Mouse (Mus musculus) neural tube, embryonic 14.5 days (tissue): ENCODE data around the gene Gm11938. TPM values are rescaled to one million over a fixed set of nuclear protein-coding genes. Genes with fewer than 3 reads are reported as not detected.

ENCODE experiments used
- ATAC-seq: fragments of 200-750 bp; cut with Nextera tagmentation; 2 replicates; pipeline ENCODE4 v1.8.0; 2017; ENCODE audit warnings: low read depth, mild to moderate bottlenecking, moderate TSS enrichment, moderate library complexity
- H3K27ac ChIP-seq: fragments of 300-500 bp; sonication (generic); 2 replicates; pipeline ENCODE4 v1.5.1; 2014; ENCODE audit warnings: low read depth, mild to moderate bottlenecking, control low read depth, low read length, moderate library complexity, mixed read lengths
- H3K27me3 ChIP-seq: fragments of 300-500 bp; sonication (generic); 2 replicates; pipeline ENCODE4 v1.6.1; 2014; ENCODE audit warnings: low read length; ENCODE audit not compliant: control insufficient read depth, insufficient read depth
- H3K36me3 ChIP-seq: fragments of 300-500 bp; sonication (generic); 2 replicates; pipeline ENCODE4 v1.6.1; 2014; ENCODE audit warnings: low read length, mixed read lengths; ENCODE audit not compliant: control insufficient read depth, insufficient read depth
- H3K4me1 ChIP-seq: fragments of 300-500 bp; sonication (generic); 2 replicates; pipeline ENCODE4 v1.6.1; 2014; ENCODE audit warnings: low read length; ENCODE audit not compliant: control insufficient read depth, insufficient read depth
- H3K4me2 ChIP-seq: fragments of 300-500 bp; sonication (generic); 2 replicates; pipeline ENCODE4 v1.6.1; 2014; ENCODE audit warnings: mild to moderate bottlenecking, low read depth, low read length, control low read depth
- H3K4me3 ChIP-seq: fragments of 300-500 bp; sonication (generic); 2 replicates; pipeline ENCODE4 v1.5.1; 2014; ENCODE audit warnings: low read depth, low read length, control low read depth, mixed read lengths
- H3K9ac ChIP-seq: fragments of 300-500 bp; sonication (generic); replicated peaks from 2 replicates; pipeline ENCODE4 v1.6.1; 2014; ENCODE audit warnings: low read depth, mild to moderate bottlenecking, control low read depth, low read length, mixed read lengths
- H3K9me3 ChIP-seq: fragments of 300-500 bp; sonication (generic); 2 replicates; pipeline ENCODE4 v1.6.1; 2016; ENCODE audit warnings: low read length; ENCODE audit not compliant: control insufficient read depth
- WGBS: fragments of 180-500 bp; shearing (Covaris S2); extraction: QIAGEN DNeasy Blood & Tissue Kit; methylation state at CpG from one replicate; pipeline ENCODE4 v1.1.7; 2014; 5-methylcytosine and 5-hydroxymethylcytosine counted together
- polyA plus RNA-seq: library from polyadenylated mRNA; unstranded; fragments of >200 nt; fragmentation: Nextera tagmentation; extraction: Ambion mirVana; gene quantifications from 2 replicates; pipeline ENCODE4 v1.2.1, GENCODE M21; 2014

The Gm11938 gene
- polyA plus RNA-seq, 1 experiment from 2014 or later, result not detected

GRCm38 (mm10) chr11:99583245-99583704 is 19.8 kb downstream of the Gm11938 start, which contains the start of gene Krtap1-4:
Krtap1-4 (minus strand) TSS chr11:99583654.
- Histone ChIP-seq H3K9ac (no peak within 1 kb of the TSS), H3K27ac (no peak within 1 kb of the TSS), H3K4me3 (no peak within 1 kb of the TSS), H3K4me2 (no peak within 1 kb of the TSS), H3K9me3 (no peaks in the 10 kb centered on the region), H3K27me3 (no peaks in the 10 kb centered on the region), H3K4me1 (no peaks in the 10 kb centered on the region), H3K36me3 (no peaks in the 10 kb centered on the region)
- no peak for ATAC-seq
- WGBS, result 85% methylated on average over 5 of the region's 5 CpGs

GRCm38 (mm10) chr11:99581564-99581963 is 21.5 kb downstream of the Gm11938 start:
- Histone ChIP-seq H3K9ac (no peak overlapping the region), H3K4me3 (no peak overlapping the region), H3K9me3 (no peaks in the 10 kb centered on the region), H3K27me3 (no peaks in the 10 kb centered on the region), H3K36me3 (no peaks in the 10 kb centered on the region), H3K4me1 (no peaks in the 10 kb centered on the region), H3K4me2 (no peak overlapping the region), H3K27ac (no peak overlapping the region)
- WGBS, result 89% methylated on average over 6 of the region's 6 CpGs
- no peak for ATAC-seq

- ATAC-seq, result no peak
- Histone ChIP-seq H3K27ac (no peak overlapping the region), H3K4me3 (no peak overlapping the region), H3K4me2 (no peak overlapping the region), H3K36me3 (no peaks in the 10 kb centered on the region), H3K27me3 (no peaks in the 10 kb centered on the region), H3K4me1 (no peaks in the 10 kb centered on the region), H3K9ac (no peak overlapping the region), H3K9me3 (no peaks in the 10 kb centered on the region)
- 92% methylated on average over 5 of the region's 5 CpGs for WGBS
Measured at GRCm38 (mm10) chr11:99581051-99581450, 22.1 kb downstream of the Gm11938 start.

- ATAC-seq, result no peak
- Histone ChIP-seq H3K4me1 (no peaks in the 10 kb centered on the region), H3K9me3 (no peaks in the 10 kb centered on the region), H3K27me3 (no peaks in the 10 kb centered on the region), H3K27ac (no peak within 1 kb of the TSS), H3K4me3 (no peak within 1 kb of the TSS), H3K36me3 (no peaks in the 10 kb centered on the region), H3K4me2 (no peak within 1 kb of the TSS), H3K9ac (no peak within 1 kb of the TSS)
- 86% methylated on average over 6 of the region's 6 CpGs for WGBS
Measured at GRCm38 (mm10) chr11:99580636-99581035, 22.5 kb downstream of the Gm11938 start, which contains the start of gene Krtap1-5. Krtap1-5 (minus strand) TSS chr11:99581016.

GRCm38 (mm10) chr11:99574106-99574505 is 29.0 kb downstream of the Gm11938 start:
- H3K4me1 ChIP-seq, result no peaks in the 10 kb centered on the region
- no peaks in the 10 kb centered on the region for H3K27me3 ChIP-seq
- ATAC-seq, result peak; percentile 82; the same call in 1 of the 2 replicates
- no peaks in the 10 kb centered on the region for H3K9me3 ChIP-seq
- no peaks in the 10 kb centered on the region for H3K36me3 ChIP-seq
- no peak overlapping the region for H3K9ac ChIP-seq
- no peak overlapping the region for H3K4me3 ChIP-seq
- no peak overlapping the region for H3K27ac ChIP-seq
- 2% methylated on average over 7 of the region's 7 CpGs for WGBS
- no peak overlapping the region for H3K4me2 ChIP-seq

GRCm38 (mm10) chr11:99573164-99573563 is 29.9 kb downstream of the Gm11938 start:
- no peaks in the 10 kb centered on the region for H3K9me3 ChIP-seq

GRCm38 (mm10) chr11:99566530-99566929 is 36.6 kb downstream of the Gm11938 start, which contains the start of gene Krtap3-1:
Krtap3-1 (minus strand) TSS chr11:99566630.
- ATAC-seq, result no peak
- Histone ChIP-seq H3K4me1 (no peaks in the 10 kb centered on the region), H3K4me2 (no peak within 1 kb of the TSS), H3K36me3 (no peaks in the 10 kb centered on the region), H3K4me3 (no peak within 1 kb of the TSS), H3K27ac (no peak within 1 kb of the TSS), H3K9me3 (no peaks in the 10 kb centered on the region), H3K9ac (no peak within 1 kb of the TSS), H3K27me3 (no peaks in the 10 kb centered on the region)
- WGBS, result 57% methylated on average over 7 of the region's 7 CpGs

More at GRCm38 (mm10) chr11:99573164-99573563, 29.9 kb downstream of the Gm11938 start:
- WGBS, result 47% methylated on average over 4 of the region's 4 CpGs
- Histone ChIP-seq H3K36me3 (no peaks in the 10 kb centered on the region), H3K27ac (no peak overlapping the region), H3K4me1 (no peaks in the 10 kb centered on the region), H3K4me3 (no peak overlapping the region), H3K9ac (no peak overlapping the region), H3K4me2 (no peak overlapping the region), H3K27me3 (no peaks in the 10 kb centered on the region)
- no peak for ATAC-seq

GRCm38 (mm10) chr11:99562580-99562979 is 40.5 kb downstream of the Gm11938 start:
- Histone ChIP-seq H3K9me3 (no peaks in the 10 kb centered on the region), H3K4me1 (no peaks in the 10 kb centered on the region), H3K36me3 (no peaks in the 10 kb centered on the region), H3K4me2 (no peak overlapping the region), H3K27me3 (no peaks in the 10 kb centered on the region), H3K27ac (no peak overlapping the region), H3K9ac (no peak overlapping the region), H3K4me3 (no peak overlapping the region)
- WGBS, result 84% methylated on average over 6 of the region's 6 CpGs
- ATAC-seq, result no peak

- H3K4me2 ChIP-seq, result no peak within 1 kb of the TSS
- H3K4me3 ChIP-seq, result no peak within 1 kb of the TSS
- WGBS, result 93% methylated on average over 9 of the region's 9 CpGs
- H3K27ac ChIP-seq, result no peak within 1 kb of the TSS
- no peaks in the 10 kb centered on the region for H3K4me1 ChIP-seq
- H3K36me3 ChIP-seq, result no peaks in the 10 kb centered on the region
- no peaks in the 10 kb centered on the region for H3K9me3 ChIP-seq
- ATAC-seq, result no peak
- no peaks in the 10 kb centered on the region for H3K27me3 ChIP-seq
- H3K9ac ChIP-seq, result no peak within 1 kb of the TSS
Measured at GRCm38 (mm10) chr11:99559366-99559765, 43.7 kb downstream of the Gm11938 start, which contains the start of gene Gm11939. Gm11939 (minus strand) TSS chr11:99559466.
